Mouse (Mus musculus): ENCODE data around the gene Ccdc189. TPM values are rescaled to one million over a fixed set of nuclear protein-coding genes. Genes with fewer than 3 reads are reported as not detected.

Ccdc189 gene
- total and polyA plus RNA-seq, 2 experiments: 1.7 to 1.9 TPM

DNA sequence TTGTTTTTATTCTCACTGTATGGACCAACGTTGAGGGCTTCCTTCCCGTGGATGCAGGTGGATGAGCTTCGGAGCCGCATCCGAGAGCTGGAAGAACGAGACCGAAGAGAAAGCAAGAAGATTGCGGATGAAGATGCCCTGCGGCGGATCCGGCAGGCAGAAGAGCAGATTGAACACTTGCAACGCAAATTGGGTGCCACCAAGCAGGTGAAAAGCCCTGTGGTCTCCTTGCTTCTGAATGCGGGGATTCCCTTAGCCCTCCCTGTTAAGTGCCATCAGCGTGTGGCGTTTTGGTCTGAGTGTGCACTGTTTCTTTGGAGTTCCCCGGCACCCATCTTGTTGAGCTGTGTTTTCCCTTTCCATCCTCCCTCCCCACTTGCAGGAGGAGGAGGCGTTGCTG is 8.4 kb upstream of the Ccdc189 start:
- no peaks in the 10 kb centered on the region for H3K79me2 ChIP-seq (ENCODE audit: control insufficient read depth, insufficient read depth, low read length)
- 95% methylated on average over 17 of the region's 17 CpGs for WGBS
- H3K27me3 ChIP-seq (ENCODE audit: control insufficient read depth, insufficient read depth, low read length): no peaks in the 10 kb centered on the region
- no peak overlapping the region for H3K4me3 ChIP-seq (ENCODE audit: insufficient read depth, low read depth, low read length)
- H3K9ac ChIP-seq (ENCODE audit: low read depth, low read length): no peak overlapping the region
- no peaks in the 10 kb centered on the region for H3K4me1 ChIP-seq (ENCODE audit: control insufficient read depth, insufficient read depth, low read length)
- H3K27ac ChIP-seq (replicated peaks; ENCODE audit: insufficient read depth, low read depth, low read length): no peak overlapping the region
- peaks cover 50% of the 10 kb centered on the region for H3K36me3 ChIP-seq (ENCODE audit: control insufficient read depth, insufficient read depth, low read length)
- DNase-seq (ENCODE audit: extremely low read depth, low read depth, low spot score): no peak
- no peak for TF ChIP-seq CTCF (IDR thresholded peaks at IDR 0.05; ENCODE audit: low read depth, low read length)
- TF ChIP-seq POLR2A (IDR thresholded peaks at IDR 0.05; ENCODE audit: extremely low read depth, insufficient read depth, low read length): no peak

- Histone ChIP-seq H3K27me3 (ENCODE audit: control insufficient read depth, insufficient read depth, low read length) (no peaks in the 10 kb centered on the region), H3K27ac (replicated peaks; ENCODE audit: insufficient read depth, low read depth, low read length) (no peak overlapping the region), H3K79me2 (ENCODE audit: control insufficient read depth, insufficient read depth, low read length) (peaks cover 7% of the 10 kb centered on the region; the same call in 1 of the 2 replicates), H3K36me3 (ENCODE audit: control insufficient read depth, insufficient read depth, low read length) (peaks cover 49% of the 10 kb centered on the region), H3K9ac (ENCODE audit: low read depth, low read length) (no peak overlapping the region), H3K4me3 (ENCODE audit: insufficient read depth, low read depth, low read length) (no peak overlapping the region), H3K4me1 (ENCODE audit: control insufficient read depth, insufficient read depth, low read length) (peaks cover 8% of the 10 kb centered on the region; the same call in 1 of the 2 replicates)
- WGBS: 91% methylated on average over 14 of the region's 14 CpGs
- TF ChIP-seq POLR2A (IDR thresholded peaks at IDR 0.05; ENCODE audit: extremely low read depth, insufficient read depth, low read length) (no peak), CTCF (IDR thresholded peaks at IDR 0.05; ENCODE audit: low read depth, low read length) (no peak)
- DNase-seq (ENCODE audit: extremely low read depth, low read depth, low spot score): no peak
These were observed 4.2 kb upstream of the Ccdc189 start for GRCm38 (mm10) chr7:127592575-127592974.

- WGBS: 87% methylated on average over 10 of the region's 10 CpGs
- no peak for TF ChIP-seq POLR2A (IDR thresholded peaks at IDR 0.05; ENCODE audit: extremely low read depth, insufficient read depth, low read length)
- TF ChIP-seq CTCF (IDR thresholded peaks at IDR 0.05; ENCODE audit: low read depth, low read length): no peak
These were observed 2.7 kb upstream of the Ccdc189 start for GRCm38 (mm10) chr7:127591108-127591507.

DNA sequence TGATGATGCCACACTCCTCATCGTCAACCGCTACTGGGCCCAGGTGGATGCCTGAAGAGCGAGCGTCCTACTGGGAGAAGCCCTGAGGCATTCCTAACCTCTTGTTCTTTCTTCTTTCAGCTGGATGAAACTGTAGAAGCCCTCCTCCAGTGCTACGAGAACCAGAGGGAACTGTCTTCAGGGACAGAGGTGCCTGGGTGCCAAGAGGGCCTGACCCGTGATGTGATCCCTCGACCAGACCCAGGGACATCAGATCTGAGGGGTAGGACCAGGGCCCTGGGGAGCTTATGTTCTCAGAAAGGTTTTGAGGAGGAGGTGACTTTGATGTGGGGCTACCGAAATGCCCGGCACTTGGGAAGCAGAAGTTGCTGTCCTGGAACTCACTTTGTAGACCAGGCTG is 1.2 kb upstream of the Ccdc189 start:
- Histone ChIP-seq H3K79me2 (ENCODE audit: control insufficient read depth, insufficient read depth, low read length) (peaks cover 7% of the 10 kb centered on the region; the same call in 1 of the 2 replicates), H3K27me3 (ENCODE audit: control insufficient read depth, insufficient read depth, low read length) (no peaks in the 10 kb centered on the region), H3K4me1 (ENCODE audit: control insufficient read depth, insufficient read depth, low read length) (peaks cover 8% of the 10 kb centered on the region; the same call in 1 of the 2 replicates), H3K9ac (ENCODE audit: low read depth, low read length) (no peak overlapping the region), H3K4me3 (ENCODE audit: insufficient read depth, low read depth, low read length) (no peak overlapping the region), H3K36me3 (ENCODE audit: control insufficient read depth, insufficient read depth, low read length) (peaks cover 32% of the 10 kb centered on the region), H3K27ac (replicated peaks; ENCODE audit: insufficient read depth, low read depth, low read length) (no peak overlapping the region)
- no peak for DNase-seq (ENCODE audit: extremely low read depth, low read depth, low spot score)
- TF ChIP-seq CTCF (IDR thresholded peaks at IDR 0.05; ENCODE audit: low read depth, low read length): no peak
- TF ChIP-seq POLR2A (IDR thresholded peaks at IDR 0.05; ENCODE audit: extremely low read depth, insufficient read depth, low read length): no peak
- 92% methylated on average over 9 of the region's 9 CpGs for WGBS

More at GRCm38 (mm10) chr7:127591108-127591507, 2.7 kb upstream of the Ccdc189 start:
- peaks cover 7% of the 10 kb centered on the region; the same call in 1 of the 2 replicates for H3K79me2 ChIP-seq (ENCODE audit: control insufficient read depth, insufficient read depth, low read length)
- H3K4me1 ChIP-seq (ENCODE audit: control insufficient read depth, insufficient read depth, low read length): peaks cover 8% of the 10 kb centered on the region; the same call in 1 of the 2 replicates
- H3K27ac ChIP-seq (replicated peaks; ENCODE audit: insufficient read depth, low read depth, low read length): no peak overlapping the region
- peaks cover 46% of the 10 kb centered on the region for H3K36me3 ChIP-seq (ENCODE audit: control insufficient read depth, insufficient read depth, low read length)
- no peak for DNase-seq (ENCODE audit: extremely low read depth, low read depth, low spot score)
- H3K4me3 ChIP-seq (ENCODE audit: insufficient read depth, low read depth, low read length): no peak overlapping the region
- no peaks in the 10 kb centered on the region for H3K27me3 ChIP-seq (ENCODE audit: control insufficient read depth, insufficient read depth, low read length)
- H3K9ac ChIP-seq (ENCODE audit: low read depth, low read length): no peak overlapping the region

GRCm38 (mm10) chr7:127588901-127589300 is 506 bp upstream of the Ccdc189 start:
- no peak for DNase-seq (ENCODE audit: extremely low read depth, low read depth, low spot score)
- no peak overlapping the region; the same call in 1 of the 2 replicates for H3K27ac ChIP-seq (replicated peaks; ENCODE audit: insufficient read depth, low read depth, low read length)
- WGBS: 4% methylated on average over 29 of the region's 29 CpGs
- H3K9ac ChIP-seq (ENCODE audit: low read depth, low read length): peak overlapping the region; percentile 88
- TF ChIP-seq POLR2A (IDR thresholded peaks at IDR 0.05; ENCODE audit: extremely low read depth, insufficient read depth, low read length) (no peak), CTCF (IDR thresholded peaks at IDR 0.05; ENCODE audit: low read depth, low read length) (no peak)
- H3K79me2 ChIP-seq (ENCODE audit: control insufficient read depth, insufficient read depth, low read length): peaks cover 7% of the 10 kb centered on the region; the same call in 1 of the 2 replicates
- H3K4me3 ChIP-seq (ENCODE audit: insufficient read depth, low read depth, low read length): peak overlapping the region; percentile 80
- peaks cover 25% of the 10 kb centered on the region for H3K36me3 ChIP-seq (ENCODE audit: control insufficient read depth, insufficient read depth, low read length)
- H3K4me1 ChIP-seq (ENCODE audit: control insufficient read depth, insufficient read depth, low read length): peaks cover 8% of the 10 kb centered on the region; the same call in 1 of the 2 replicates
- H3K27me3 ChIP-seq (ENCODE audit: control insufficient read depth, insufficient read depth, low read length): no peaks in the 10 kb centered on the region

GRCm38 (mm10) chr7:127587196-127587595 is 1.2 kb downstream of the Ccdc189 start:
- peaks cover 8% of the 10 kb centered on the region; the same call in 1 of the 2 replicates for H3K4me1 ChIP-seq (ENCODE audit: control insufficient read depth, insufficient read depth, low read length)
- no peak overlapping the region for H3K9ac ChIP-seq (ENCODE audit: low read depth, low read length)
- TF ChIP-seq CTCF (IDR thresholded peaks at IDR 0.05; ENCODE audit: low read depth, low read length) (no peak), POLR2A (IDR thresholded peaks at IDR 0.05; ENCODE audit: extremely low read depth, insufficient read depth, low read length) (no peak)
- no peak overlapping the region for H3K27ac ChIP-seq (replicated peaks; ENCODE audit: insufficient read depth, low read depth, low read length)
- H3K36me3 ChIP-seq (ENCODE audit: control insufficient read depth, insufficient read depth, low read length): peaks cover 10% of the 10 kb centered on the region
- peaks cover 7% of the 10 kb centered on the region; the same call in 1 of the 2 replicates for H3K79me2 ChIP-seq (ENCODE audit: control insufficient read depth, insufficient read depth, low read length)
- no peaks in the 10 kb centered on the region for H3K27me3 ChIP-seq (ENCODE audit: control insufficient read depth, insufficient read depth, low read length)
- WGBS: 66% methylated on average over 5 of the region's 5 CpGs
- DNase-seq (ENCODE audit: extremely low read depth, low read depth, low spot score): no peak
- H3K4me3 ChIP-seq (ENCODE audit: insufficient read depth, low read depth, low read length): no peak overlapping the region
